Mouse (Mus musculus) ovary, adult 18-20 months (tissue): ENCODE data around the gene Fbxl14.

Experiments used
- DNase-seq: peaks from one replicate; pipeline ENCODE4 v3.0.0; 2022; ENCODE audit warnings: low spot score, mixed read lengths

Gene Fbxl14

DNA sequence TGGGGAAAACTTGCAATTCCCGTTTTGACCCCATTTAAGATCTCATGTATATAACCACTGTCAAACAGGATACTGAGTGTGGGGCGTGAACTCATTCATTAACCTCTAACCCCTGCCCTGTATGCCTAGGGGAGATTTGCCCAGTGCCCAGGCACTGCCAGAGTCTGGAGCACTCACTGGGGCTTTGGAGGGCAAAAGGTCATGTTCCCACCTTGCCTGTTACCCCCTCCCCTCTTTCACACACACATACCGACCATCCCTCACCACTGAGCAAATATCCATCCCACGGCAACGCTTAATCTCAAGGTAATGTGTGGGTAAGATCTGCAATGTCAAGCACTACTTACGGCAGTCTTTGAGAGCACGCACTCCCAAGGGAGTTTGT is 13.2 kb downstream of the Fbxl14 start:
- no peak for DNase-seq

DNA sequence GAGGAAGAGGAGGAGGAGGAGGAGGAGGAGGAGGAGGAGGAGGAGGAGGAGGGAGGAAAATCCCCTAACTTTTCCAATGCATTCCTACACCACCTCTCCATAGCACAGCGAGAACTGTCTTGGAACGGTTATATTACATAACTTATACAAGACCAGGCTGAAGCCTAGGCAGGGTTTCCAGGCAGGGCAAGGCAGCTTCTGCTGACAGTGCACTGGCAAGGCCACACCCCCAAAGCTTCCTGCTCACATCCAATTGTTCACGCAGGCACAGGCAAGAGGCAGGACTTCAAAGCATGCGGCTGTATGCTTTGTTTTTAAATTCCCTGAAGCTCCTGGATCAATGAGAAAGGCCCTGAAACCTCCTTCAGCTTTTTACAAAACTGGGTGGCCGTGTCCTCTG is 19.8 kb downstream of the Fbxl14 start:
- DNase-seq, result peak; percentile 68

DNA sequence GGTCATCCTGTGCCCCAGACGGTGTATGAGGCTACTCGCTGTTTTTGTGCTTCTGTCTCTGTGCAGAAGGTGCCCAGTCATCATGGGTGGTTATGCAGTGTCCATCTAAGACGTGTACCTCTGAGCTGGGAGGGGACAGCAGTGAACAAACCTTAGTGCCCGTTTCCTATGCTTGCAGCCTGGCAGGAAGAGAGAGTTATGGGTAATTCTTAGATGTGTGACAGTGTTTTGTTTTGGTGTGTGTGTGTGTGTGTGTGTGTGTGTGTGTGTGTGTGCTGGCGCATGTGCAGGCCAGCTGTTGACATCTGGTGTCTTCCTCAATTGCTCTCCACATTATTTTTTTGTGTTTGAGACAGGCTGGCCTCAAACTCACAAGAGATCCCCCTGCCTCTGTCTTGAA is 20.6 kb downstream of the Fbxl14 start:
- DNase-seq, result no peak

GRCm38 (mm10) chr6:119502031-119502430 is 22.6 kb downstream of the Fbxl14 start:
- DNase-seq, result no peak

DNA sequence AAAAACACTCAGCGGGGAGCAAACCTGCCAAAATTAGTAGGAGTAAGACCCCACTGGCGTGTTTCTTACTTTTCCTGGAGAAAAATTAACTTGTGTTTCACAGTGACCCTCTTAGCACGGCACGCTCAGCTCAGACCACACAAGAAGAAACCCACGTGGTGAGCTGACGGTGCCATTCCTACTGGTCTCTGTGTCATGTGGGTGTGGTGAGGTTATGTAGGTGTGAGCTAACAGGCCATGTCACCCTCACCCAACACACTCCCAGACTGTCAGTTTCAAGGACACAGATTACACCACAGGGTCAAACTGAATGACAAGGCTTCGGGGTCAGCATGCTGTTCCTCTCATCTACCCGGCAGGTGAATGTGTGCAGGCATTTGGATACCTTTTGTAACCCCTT is 25.3 kb downstream of the Fbxl14 start:
- DNase-seq, result no peak

- no peak for DNase-seq
Observed at GRCm38 (mm10) chr6:119505525-119506225, 26.2 kb downstream of the Fbxl14 start.

DNA sequence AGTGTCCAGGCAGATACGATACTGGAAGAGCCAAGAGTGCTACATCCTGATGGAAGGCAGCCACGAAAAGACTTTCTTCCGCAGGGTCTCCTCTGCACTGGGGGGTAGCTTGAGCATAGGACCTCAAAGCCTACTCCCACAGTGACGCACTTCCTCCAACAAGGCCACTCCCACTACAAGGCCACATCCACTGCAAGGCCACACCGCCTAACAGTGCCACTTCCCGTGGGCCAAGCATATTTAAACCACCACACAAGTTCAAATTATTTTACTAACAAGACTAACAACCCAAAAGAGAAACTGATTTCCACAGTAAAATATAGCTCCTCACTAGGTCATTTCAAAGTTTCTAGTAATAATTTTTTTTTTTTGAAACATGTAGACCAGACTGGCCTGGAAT is 28.8 kb downstream of the Fbxl14 start:
- no peak for DNase-seq

DNA sequence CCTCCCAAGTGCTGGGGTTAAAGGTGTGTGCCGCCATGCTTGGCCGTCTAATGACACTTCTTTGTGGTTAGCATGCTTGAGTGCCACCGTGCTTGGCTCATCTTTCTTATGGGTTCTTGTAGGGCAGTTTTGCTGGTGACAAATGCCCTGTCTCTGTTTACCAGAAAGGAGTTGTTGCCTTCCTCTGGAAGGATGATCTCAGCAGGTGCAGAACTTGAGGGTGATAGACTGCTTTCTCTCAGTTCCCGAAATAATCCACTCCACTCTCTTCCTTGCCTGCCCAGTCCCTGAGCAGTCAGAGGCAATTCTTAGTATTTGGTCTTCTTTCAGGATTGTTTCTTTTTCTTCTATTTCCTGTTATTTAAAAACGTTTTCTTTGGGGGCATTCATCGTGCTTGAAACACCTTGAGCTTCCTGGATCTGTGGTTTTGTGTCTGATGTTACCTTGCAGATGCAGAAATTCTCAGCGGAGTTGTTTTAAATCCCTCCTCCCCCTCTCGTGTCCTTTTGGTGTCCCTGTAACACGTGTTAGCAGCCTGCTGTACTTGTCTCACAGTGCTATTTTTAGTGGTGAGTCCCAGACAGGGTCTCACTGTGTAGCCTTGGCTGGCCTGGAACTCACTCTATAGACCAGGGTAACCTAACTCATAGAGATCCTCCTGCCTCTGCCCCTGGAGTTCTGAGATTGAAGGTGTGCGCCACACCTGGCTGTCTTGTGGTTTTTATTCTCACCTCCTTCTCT is 29.3 kb downstream of the Fbxl14 start:
- DNase-seq, result no peak

GRCm38 (mm10) chr6:119509437-119510037 is 30.1 kb downstream of the Fbxl14 start:
- no peak for DNase-seq

GRCm38 (mm10) chr6:119512701-119513100 is 33.2 kb downstream of the Fbxl14 start:
- DNase-seq, result no peak

GRCm38 (mm10) chr6:119513452-119513851 is 34.0 kb downstream of the Fbxl14 start:
- DNase-seq, result no peak

- no peak for DNase-seq
Observed at GRCm38 (mm10) chr6:119514085-119514484, 34.6 kb downstream of the Fbxl14 start.

- DNase-seq, result no peak
Observed at GRCm38 (mm10) chr6:119520731-119521130, 41.3 kb downstream of the Fbxl14 start.

- no peak for DNase-seq
Observed at GRCm38 (mm10) chr6:119521482-119521900, 42.0 kb downstream of the Fbxl14 start.

DNA sequence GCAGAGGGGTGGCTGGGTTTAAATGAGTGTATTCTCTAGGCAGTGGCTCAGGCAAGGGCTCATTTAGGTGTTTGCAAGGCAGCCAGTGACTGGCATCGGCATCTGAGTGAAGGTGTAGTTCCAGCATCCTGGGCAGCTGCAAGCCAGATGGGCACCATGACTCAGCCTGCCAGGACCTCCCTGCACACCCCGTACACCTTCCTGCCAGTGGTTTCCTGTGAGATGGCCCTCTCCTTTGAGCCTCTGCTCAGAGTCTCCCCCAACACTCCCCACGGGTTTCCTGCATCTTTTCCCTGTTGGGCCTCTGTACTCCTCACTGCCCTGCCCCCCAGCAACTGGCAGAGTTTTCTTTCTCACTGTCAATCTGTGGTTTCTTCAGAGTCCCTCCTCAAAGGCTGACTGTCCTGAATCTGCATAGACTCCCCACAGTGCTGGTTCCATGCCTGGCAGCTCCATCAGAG is 42.5 kb downstream of the Fbxl14 start:
- DNase-seq, result no peak

GRCm38 (mm10) chr6:119526498-119526897 is 47.0 kb downstream of the Fbxl14 start:
- no peak for DNase-seq

GRCm38 (mm10) chr6:119529659-119530058 is 50.2 kb downstream of the Fbxl14 start:
- DNase-seq, result no peak
